Mouse (Mus musculus): ENCODE measurements at regions not wholly inside any gene's neighbourhood (a gene's known extent, or its start where the extent isn't known, plus 50 kb on each side); places are given as distances from the start of the nearest gene placed in this dataset.
"Not testable (repeated sequence)": the region's sequence is repeated elsewhere in the genome, so short reads cannot be mapped to it uniquely, and the experiment has no call there.

DNA sequence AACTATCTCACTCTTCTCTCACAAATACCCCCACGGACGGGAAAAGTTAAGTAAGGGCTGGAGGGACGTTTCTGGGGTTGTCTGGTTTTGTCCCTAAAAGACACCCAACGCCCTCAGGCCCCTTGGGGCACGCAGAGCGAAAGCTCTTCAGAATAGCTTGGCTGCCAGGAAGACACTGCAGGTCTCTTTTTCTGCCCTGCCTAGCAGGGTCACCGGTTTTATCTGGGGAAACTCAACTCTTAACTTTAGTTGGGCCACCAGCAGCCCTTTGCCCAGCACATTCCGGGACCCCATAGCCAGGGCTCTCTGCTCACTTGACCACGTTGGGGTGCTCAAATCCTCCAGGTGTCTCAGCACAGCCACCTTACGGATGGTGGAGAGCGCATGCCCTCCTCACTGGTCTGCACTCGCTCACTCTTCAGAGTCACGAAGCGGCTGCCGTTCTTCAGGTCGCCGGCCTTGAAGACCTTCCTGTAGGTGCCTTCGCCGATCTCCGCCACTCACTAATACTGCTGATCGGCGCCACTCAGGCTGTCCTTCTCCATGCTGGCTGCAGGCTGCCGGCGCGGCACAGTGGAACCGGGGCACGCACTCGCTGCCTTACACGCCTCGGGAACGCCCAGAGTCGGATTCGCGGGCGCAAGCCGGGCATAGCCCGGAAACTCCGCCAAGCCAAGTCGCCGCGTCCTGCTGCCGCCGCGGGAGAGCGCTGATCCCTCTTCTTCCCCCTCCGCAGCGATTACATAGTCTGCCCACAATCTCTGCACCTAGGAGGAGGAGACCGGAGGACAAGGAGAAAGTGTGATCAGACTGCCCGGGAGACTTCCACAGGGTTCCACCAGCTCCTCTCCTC, 83.0 kb downstream of the Ulbp1 start:
- DNase-seq, result peak; percentile 29 to 35

DNA sequence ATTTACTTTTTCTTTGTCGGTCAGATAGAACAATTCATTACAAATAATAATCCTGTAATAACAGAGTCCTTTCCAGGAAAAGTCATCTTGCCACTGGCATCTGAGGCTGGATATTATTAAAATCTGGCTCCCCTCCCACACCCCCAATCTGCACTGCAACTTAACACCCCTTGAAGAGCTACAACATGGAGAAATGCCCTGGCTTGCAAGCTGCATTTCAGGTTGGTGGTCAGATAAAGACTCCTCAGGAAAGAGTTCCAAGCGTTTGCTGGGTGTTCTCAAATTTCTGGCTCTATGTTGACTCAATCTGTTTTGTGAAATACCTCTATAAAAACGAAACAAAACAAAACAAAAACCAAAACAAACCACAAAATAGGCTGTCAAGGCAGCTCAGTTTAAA, 114.6 kb downstream of the Ulbp1 start:
- not testable (repeated sequence) for DNase-seq

DNA sequence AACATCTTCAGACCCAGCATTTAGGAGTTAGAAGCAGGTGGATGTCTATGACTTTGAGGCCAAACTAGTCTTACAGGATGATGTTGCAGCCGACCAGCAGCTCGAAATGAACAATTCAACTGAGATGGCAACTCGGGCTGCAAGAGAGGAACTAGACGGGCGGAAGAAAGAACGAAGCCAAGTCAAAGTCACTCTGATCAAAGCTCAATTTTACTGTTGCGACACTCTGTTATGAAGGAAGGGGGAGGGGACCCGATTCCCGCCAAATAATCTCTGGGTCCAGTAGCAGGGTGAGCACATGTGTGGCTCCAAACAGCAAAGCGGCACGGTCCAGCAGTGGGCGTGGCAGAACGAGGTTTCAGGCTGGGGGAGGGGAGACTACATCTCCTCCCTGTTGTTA, 129.1 kb downstream of the Ulbp1 start:
- DNase-seq, result not testable (repeated sequence)

DNA sequence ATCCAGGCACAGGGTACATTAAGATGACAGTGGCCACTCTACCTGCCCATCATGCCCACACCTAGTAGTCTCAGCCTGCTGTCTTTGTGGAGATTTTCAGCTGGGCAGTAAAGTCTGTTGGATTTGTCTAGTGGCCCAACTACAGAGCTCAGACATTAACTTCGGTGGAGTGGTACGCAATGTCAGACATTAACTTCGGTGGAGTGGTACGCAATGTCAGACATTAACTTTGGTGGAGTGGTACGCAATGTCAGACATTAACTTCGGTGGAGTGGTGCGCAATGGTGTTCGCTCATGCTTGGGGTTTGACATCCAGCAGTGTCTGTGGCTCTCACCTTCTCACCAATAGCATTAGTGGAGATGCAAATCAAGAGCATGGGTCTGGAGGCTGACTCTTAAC, 129.7 kb downstream of the Ulbp1 start:
- not testable (repeated sequence) for DNase-seq

- peak; percentile 53 to 55 for DNase-seq
These were observed 121.2 kb upstream of the Cnksr3 start for GRCm38 (mm10) chr10:7333077-7333747.

- DNase-seq, result no peak
These were observed 116.2 kb upstream of the Cnksr3 start for GRCm38 (mm10) chr10:7328262-7328661.

DNA sequence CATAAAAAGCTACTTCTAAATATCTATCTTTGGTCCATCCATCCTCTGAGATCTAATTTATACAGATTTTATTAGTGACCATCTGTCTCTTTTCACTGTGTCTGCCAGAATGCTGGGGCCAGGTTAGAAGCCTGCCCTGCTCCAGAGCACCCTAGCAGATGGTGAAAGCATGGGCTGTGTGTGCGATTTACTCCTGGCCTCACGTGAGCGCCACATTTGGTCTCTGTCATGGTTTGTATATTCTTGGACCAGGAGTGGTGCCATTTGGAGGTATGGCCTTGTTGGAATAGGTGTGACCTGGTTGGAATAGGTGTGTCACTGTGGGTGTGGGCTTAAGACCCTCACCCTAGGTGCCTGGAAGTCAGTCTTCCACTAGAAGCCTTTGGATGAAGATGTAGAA, 115.0 kb upstream of the Cnksr3 start:
- DNase-seq, result not testable (repeated sequence)

GRCm38 (mm10) chr10:7325074-7325473, 113.0 kb upstream of the Cnksr3 start:
- DNase-seq, result no peak

- DNase-seq, result no peak
These were observed 111.2 kb upstream of the Cnksr3 start for GRCm38 (mm10) chr10:7323258-7323657.

- no peak for DNase-seq
These were observed 97.9 kb upstream of the Cnksr3 start for GRCm38 (mm10) chr10:7309927-7310326.

DNA sequence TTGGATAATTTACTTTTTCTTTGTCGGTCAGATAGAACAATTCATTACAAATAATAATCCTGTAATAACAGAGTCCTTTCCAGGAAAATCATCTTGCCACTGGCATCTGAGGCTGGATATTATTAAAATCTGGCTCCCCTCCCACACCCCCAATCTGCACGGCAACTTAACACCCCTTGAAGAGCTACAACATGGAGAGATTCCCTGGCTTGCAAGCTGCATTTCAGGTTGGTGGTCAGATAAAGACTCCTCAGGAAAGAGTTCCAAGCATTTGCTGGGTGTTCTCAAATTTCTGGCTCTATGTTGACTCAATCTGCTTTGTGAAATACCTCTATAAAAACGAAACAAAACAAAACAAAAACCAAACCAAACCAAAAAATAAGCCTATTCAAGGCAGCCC, 93.8 kb upstream of the Cnksr3 start:
- DNase-seq, result not testable (repeated sequence)

DNA sequence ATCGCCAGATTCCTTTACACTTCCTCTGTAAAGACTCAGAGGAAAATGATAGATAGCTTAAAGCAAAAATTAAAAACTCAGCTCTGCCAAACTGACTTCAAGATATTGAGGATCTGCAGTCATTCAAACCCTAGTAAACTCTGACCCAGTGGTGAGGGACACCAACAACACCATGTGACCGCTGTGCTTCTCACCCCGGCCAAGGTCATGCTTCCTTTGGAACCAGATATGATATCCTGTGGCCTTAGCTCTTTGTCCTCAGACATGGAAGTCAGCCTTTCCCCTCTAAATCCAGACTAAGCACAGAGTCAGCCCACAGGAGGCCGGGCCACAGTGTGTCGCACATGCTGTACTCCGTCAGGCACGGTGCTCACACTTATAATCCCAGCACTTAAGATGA, 86.3 kb upstream of the Cnksr3 start:
- DNase-seq, result no peak

GRCm38 (mm10) chr10:7295921-7296320, 83.9 kb upstream of the Cnksr3 start:
- no peak for DNase-seq

DNA sequence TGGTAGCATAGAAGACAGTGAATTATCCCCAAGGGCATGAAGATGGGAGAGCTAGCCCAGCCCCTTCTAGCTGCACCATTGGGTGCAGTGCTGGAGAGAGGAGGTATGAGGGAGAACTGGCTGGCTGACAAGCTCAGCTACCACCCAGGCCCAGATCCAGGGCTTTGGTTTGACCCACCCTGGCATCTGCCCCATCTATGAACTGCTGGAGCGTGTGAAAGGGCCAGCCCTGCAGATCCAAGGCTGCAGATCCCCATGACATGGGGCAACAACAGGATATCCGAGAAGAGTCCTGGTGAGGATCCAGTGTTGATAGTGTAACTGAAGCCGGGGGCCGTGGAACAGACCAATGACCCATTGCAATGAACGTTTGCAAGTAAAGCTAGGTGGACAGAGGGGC, 81.2 kb upstream of the Cnksr3 start:
- no peak for DNase-seq

GRCm38 (mm10) chr10:7289773-7290411, 77.9 kb upstream of the Cnksr3 start:
- DNase-seq, result no peak

DNA sequence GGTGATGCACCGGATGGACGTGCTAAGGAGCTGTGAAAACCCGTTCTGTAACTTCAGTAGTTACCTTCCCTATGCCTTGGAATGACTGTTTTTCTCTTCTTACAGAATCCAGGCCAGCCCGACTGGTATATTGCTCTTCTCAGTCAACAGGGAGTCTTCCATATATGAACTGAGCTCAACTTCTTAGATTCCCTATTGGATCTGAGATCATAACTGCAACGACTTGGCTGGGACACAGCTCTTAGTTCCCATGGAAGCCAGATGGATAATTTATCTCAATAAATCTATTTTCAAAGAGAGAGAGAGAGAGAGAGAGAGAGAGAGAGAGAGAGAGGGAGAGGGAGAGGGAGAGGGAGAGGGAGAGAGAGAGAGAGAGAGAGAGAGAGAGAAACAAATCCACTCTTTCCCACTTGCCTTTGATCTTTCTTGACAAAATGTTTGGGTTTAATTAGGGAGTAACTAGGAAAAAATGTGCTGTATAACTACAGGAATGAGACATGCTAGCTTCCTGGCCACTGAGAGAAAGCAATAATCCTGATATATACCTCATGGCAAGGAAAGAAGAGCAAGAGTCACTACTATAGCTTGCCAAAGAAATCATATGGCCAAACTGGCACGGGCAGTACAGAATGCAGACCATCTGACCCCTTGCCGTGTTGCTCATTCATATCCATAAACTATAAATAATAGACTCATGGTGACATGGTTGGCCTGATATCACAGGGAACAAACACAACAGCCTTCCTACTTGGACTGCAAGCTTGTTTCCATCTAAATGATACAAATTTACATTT, 73.3 kb upstream of the Cnksr3 start:
- no peak for DNase-seq

DNA sequence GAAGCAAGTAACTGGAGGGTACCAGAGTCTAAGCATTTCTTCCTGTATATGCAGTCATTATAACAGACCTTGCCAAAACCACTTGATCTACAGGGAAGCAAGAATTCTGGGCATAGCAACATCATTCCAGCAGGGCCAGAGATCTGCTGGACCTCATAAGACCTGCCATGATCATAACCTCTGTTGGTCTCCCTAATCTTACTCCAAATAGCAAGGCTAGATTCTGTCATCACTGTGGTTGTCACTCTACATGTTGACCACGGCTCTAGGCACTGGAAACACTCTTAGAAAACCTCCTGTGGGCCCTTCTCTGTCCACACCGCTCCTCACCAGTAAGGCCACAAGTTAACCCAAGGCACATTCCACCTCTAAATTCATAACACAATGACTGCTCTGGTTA, 68.4 kb upstream of the Cnksr3 start:
- no peak for DNase-seq

- no peak for DNase-seq
These were observed 66.8 kb upstream of the Cnksr3 start for GRCm38 (mm10) chr10:7278820-7279219.

DNA sequence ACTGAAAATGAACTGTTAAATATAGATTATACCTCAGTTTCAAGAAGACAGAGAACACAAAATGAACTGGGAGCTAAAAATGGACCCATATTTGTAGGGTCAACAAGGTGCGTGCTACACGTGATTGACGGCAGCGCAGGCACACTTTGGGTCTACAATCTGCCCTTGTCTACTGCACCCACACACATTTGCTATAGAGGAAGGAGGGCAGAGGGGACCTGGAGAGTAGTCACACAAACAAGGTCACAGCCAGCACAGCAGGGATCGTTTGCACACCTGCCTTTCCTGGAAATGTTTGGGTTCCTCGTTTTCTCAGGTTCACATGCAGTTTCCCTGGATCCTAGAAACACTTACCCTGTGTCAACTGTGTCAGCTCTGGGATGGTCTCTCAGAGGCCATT, 63.3 kb upstream of the Cnksr3 start:
- no peak for DNase-seq

- no peak for DNase-seq
These were observed 62.4 kb upstream of the Cnksr3 start for GRCm38 (mm10) chr10:7274422-7274821.

GRCm38 (mm10) chr10:7271156-7271555, 59.1 kb upstream of the Cnksr3 start:
- DNase-seq, result no peak

GRCm38 (mm10) chr10:7268386-7269033, 56.5 kb upstream of the Cnksr3 start:
- no peak for DNase-seq

DNA sequence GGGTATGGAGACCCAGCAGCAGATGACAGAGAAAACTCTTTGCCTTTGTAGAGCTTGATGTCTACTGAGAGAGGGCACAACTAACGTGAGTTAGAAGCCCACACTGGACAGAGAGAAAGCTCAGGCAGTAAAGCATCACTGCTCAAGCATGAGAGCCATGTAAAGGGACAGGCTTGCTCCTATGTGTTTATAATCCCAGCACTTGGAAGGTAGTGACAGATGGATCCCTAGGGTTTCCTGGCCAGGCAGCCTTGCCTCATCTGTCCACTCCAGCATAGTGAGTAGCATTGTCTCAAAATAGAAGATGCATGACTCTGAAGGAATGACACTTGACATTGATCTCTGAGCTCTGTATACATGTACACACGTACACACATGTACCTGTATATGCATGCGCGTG, 55.9 kb upstream of the Cnksr3 start:
- no peak for DNase-seq

Data from B cell, adult 2 months (primary cell).